Mouse (Mus musculus): ENCODE results near the gene Neurl1a.

GRCm38 (mm10) chr19:47291307-47292080 lies 112.9 kb downstream of the Neurl1a start:
- no peak for TF ChIP-seq CTCF (IDR thresholded peaks at IDR 0.05; ENCODE audit: insufficient read depth, low read length)
- TF ChIP-seq POLR2A (IDR thresholded peaks at IDR 0.05; ENCODE audit: borderline replicate concordance, extremely low read depth, low read depth, low read length), result no peak
